Mouse (Mus musculus) C2C12 (cell line): ENCODE data around the gene Afmid. TPM values are rescaled to one million over a fixed set of nuclear protein-coding genes. Genes with fewer than 3 reads are reported as not detected.
"Not testable (repeated sequence)": the region's sequence is repeated elsewhere in the genome, so short reads cannot be mapped to it uniquely, and the experiment has no call there.

Experiments
- H3K27me3 ChIP-seq: one replicate; pipeline ENCODE4 v1.6.1; 2011; ENCODE audit not compliant: control insufficient read depth, insufficient read depth, insufficient read length
- H3K36me3 ChIP-seq: one replicate; pipeline ENCODE4 v1.6.1; 2011; ENCODE audit not compliant: control insufficient read depth, insufficient read depth
- H3K4me3 ChIP-seq: one replicate; pipeline ENCODE4 v1.5.1; 2011; ENCODE audit warnings: mild to moderate bottlenecking, control low read depth; ENCODE audit not compliant: poor library complexity, insufficient read depth, severe bottlenecking
- H3K79me2 ChIP-seq: one replicate; pipeline ENCODE4 v1.6.1; 2011; ENCODE audit not compliant: control insufficient read depth, insufficient read depth
- H3K79me3 ChIP-seq: one replicate; pipeline ENCODE4 v1.6.1; 2011; ENCODE audit warnings: low read depth, control low read depth
- H3ac ChIP-seq: one replicate; pipeline ENCODE3; 2011; ENCODE audit warnings: low read depth; ENCODE audit not compliant: control insufficient read depth, insufficient read length
- CEBPB ChIP-seq: IDR thresholded peaks from one replicate; pipeline ENCODE4 v1.6.1; 2011; ENCODE audit warnings: low read depth, mild to moderate bottlenecking, control low read depth, moderate library complexity
- CTCF ChIP-seq: IDR thresholded peaks from one replicate; pipeline ENCODE4 v1.5.1; 2011; ENCODE audit not compliant: control insufficient read depth, insufficient read depth, insufficient read length
- FOSL1 ChIP-seq: IDR thresholded peaks from one replicate; pipeline ENCODE4 v1.8.0; 2011; ENCODE audit warnings: mild to moderate bottlenecking, low read length; ENCODE audit not compliant: poor library complexity, insufficient read depth, severe bottlenecking
- MAX ChIP-seq: IDR thresholded peaks from one replicate; pipeline ENCODE4 v1.6.1; 2011; ENCODE audit warnings: mild to moderate bottlenecking, control low read depth
- MYOD1 ChIP-seq: IDR thresholded peaks from one replicate; pipeline ENCODE4 v1.6.1; 2011; ENCODE audit warnings: low read depth; ENCODE audit not compliant: control insufficient read depth, insufficient read length
- MYOG ChIP-seq: IDR thresholded peaks from one replicate; pipeline ENCODE4 v1.6.1; 2011; ENCODE audit not compliant: control insufficient read depth, insufficient read length; ENCODE audit errors: extremely low read depth
- USF1 ChIP-seq: IDR thresholded peaks from one replicate; pipeline ENCODE4 v1.6.1; 2011; ENCODE audit warnings: low read depth, mild to moderate bottlenecking, control low read depth, moderate library complexity
- polyA plus RNA-seq: library from polyadenylated mRNA; unstranded; fragments of >200 nt; fragmentation: generic; extraction: Trizol; gene quantifications from one replicate; pipeline ENCODE4 v1.2.1, GENCODE M21; 2012; ENCODE audit warnings: missing spikeins

Afmid gene
- polyA plus RNA-seq, 1 experiment, result 3.2 TPM

DNA sequence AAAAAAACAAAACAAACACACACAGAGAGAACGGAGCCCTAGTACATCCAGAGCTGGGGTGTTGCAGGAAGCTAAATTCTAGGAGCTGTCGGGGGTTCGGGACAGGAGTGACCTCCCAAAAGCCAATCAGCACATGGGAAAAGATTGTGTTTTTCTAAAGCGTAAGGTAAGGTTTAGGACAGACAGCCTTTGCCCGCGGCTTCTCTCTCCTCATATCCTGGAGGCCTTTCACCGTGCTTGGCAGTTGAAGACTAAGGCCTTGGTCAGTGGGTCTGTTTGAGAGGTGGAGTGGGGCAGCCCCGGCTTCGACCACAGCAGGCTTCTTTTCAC lies 43.1 kb upstream of the Afmid start:
- Histone ChIP-seq H3ac (no peak overlapping the region), H3K36me3 (no peaks in the 10 kb centered on the region), H3K79me2 (no peaks in the 10 kb centered on the region), H3K79me3 (no peaks in the 10 kb centered on the region), H3K27me3 (no peaks in the 10 kb centered on the region), H3K4me3 (no peak overlapping the region)
- TF ChIP-seq CEBPB (no peak), MYOD1 (no peak)

DNA sequence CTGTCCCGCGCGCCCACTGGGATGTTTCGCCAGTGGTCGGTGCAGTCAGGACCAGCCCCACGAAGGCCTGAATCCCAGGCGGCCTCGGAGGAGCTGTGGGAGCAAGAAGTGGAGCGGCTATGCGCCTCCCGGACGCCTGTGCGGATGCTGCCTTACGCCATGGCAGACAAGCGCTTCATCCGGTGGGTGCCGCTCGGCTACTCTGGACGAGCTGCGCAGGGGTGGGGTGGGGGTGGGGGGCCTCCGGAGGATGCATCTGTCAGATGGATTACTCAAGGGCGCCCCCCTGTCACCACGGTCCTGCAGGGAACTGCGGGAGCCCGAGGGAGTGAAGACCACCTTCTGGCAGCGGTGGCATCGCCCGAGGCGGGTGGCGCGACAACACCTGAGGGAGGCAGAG lies 42.6 kb upstream of the Afmid start:
- H3K4me3 ChIP-seq, result no peak overlapping the region
- no peaks in the 10 kb centered on the region for H3K36me3 ChIP-seq
- TF ChIP-seq MAX (no peak), USF1 (no peak), FOSL1 (no peak), CTCF (no peak), MYOD1 (no peak), MYOG (no peak), CEBPB (no peak)

DNA sequence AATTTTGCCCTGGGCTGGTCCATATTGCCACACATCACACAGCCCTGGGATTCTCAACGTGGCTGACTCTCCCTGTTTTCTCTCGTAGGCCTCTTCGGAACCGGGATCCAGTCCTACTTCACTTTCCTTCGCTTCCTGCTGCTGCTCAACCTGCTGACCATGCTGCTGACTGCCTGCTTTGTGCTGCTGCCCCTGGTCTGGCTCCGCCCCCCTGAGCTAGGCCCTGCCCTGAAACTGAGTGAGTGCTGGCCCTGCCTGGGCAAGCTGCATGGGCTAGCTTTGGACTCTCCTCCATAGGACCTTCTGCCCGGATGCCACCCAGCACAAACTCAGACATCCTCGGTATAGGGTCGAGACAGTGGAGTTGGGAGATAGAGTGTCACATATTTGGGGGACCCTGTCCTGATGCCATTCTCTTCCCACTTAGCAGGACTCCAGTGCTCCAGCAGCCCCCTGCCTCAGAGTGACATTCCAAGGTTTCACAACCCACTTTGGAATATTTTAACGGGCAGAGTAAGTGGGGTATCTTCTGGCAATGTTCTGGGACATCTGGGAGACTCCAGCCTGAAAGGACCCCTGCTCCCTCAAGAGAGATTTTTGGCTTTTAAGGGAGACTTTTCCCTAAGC lies 41.9 kb upstream of the Afmid start:
- no peak for TF ChIP-seq CEBPB
- TF ChIP-seq FOSL1, result no peak
- TF ChIP-seq MYOG, result no peak
- no peak for TF ChIP-seq USF1
- no peak for TF ChIP-seq MYOD1
- TF ChIP-seq CTCF, result no peak
- no peak for TF ChIP-seq MAX
- no peaks in the 10 kb centered on the region for H3K27me3 ChIP-seq
- H3K4me3 ChIP-seq, result no peak overlapping the region
- no peaks in the 10 kb centered on the region for H3K79me2 ChIP-seq
- H3K36me3 ChIP-seq, result no peaks in the 10 kb centered on the region
- H3K79me3 ChIP-seq, result no peaks in the 10 kb centered on the region
- H3ac ChIP-seq, result no peak overlapping the region

More for the DNA sequence above, 42.6 kb upstream of the Afmid start:
- Histone ChIP-seq H3ac (no peak overlapping the region), H3K27me3 (no peaks in the 10 kb centered on the region), H3K79me3 (no peaks in the 10 kb centered on the region), H3K79me2 (no peaks in the 10 kb centered on the region)

DNA sequence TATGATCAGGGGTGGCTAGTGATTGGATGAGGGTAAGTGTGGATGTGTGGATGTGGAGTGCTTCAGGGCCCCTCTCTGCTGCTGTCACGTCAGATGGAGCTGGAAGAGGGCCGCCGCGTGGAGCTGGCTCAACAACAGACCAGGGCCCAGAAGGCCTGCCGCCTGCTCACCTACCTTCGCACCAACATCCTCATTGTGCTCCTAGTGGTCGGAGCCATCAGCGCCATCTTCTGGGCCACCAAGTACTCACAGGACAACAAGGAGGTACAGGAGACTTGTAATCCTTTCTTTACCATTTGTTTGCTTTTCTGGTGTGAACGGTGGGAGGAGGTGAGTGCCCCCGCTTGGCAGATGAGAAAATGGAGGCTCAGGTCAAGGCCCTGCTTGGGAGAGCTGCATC lies 39.4 kb upstream of the Afmid start:
- TF ChIP-seq MYOG (no peak), CTCF (peak; percentile 71)
- no peak overlapping the region for H3ac ChIP-seq
- no peaks in the 10 kb centered on the region for H3K36me3 ChIP-seq
- H3K79me2 ChIP-seq, result no peaks in the 10 kb centered on the region
- H3K4me3 ChIP-seq, result no peak overlapping the region
- H3K79me3 ChIP-seq, result no peaks in the 10 kb centered on the region
- H3K27me3 ChIP-seq, result no peaks in the 10 kb centered on the region

DNA sequence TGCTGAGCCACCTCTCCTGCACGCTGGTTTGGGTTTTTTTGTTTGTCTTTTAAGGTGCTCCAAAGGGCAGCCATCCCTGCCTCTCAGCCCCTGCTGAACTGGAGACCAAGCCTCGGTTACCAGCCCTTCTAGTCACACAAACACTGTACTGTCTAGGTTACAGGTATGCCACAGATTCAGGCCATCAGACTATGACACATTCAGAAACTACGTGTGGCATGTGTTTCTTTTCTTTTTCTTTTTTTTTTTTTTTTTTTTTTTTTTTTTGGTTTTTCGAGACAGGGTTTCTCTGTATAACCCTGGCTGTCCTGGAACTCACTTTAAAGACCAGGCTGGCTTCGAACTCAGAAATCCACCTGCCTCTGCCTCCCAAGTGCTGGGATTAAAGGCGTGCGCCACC lies 37.2 kb upstream of the Afmid start:
- H3K79me3 ChIP-seq, H3K4me3 ChIP-seq, H3ac ChIP-seq, H3K27me3 ChIP-seq, H3K79me2 ChIP-seq, H3K36me3 ChIP-seq: not testable (repeated sequence)

DNA sequence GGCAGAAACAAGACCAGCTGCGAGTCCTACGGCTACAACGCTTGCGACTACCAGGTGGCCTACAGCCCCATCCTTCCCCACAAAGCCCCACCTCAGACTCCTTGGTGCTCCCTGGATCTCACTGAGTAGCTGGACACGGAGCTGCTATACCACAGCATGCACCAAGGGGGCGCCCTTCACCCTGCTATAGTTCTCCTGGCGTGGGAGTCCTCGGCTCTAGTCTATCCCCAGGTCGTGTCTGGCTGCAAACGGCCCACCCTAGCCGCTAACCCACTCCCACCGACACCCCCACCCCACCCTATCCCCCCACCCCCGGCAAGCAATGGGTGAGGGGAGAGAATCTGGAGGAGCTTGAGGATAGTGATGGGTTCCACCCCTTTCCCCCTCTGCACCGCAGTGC lies 35.4 kb upstream of the Afmid start:
- TF ChIP-seq CTCF (peak; percentile 91), MYOG (no peak)
- H3K27me3 ChIP-seq, result no peaks in the 10 kb centered on the region
- H3K4me3 ChIP-seq, result no peak overlapping the region
- H3K79me3 ChIP-seq, result no peaks in the 10 kb centered on the region
- H3K79me2 ChIP-seq, result no peaks in the 10 kb centered on the region
- no peaks in the 10 kb centered on the region for H3K36me3 ChIP-seq
- no peak overlapping the region for H3ac ChIP-seq

DNA sequence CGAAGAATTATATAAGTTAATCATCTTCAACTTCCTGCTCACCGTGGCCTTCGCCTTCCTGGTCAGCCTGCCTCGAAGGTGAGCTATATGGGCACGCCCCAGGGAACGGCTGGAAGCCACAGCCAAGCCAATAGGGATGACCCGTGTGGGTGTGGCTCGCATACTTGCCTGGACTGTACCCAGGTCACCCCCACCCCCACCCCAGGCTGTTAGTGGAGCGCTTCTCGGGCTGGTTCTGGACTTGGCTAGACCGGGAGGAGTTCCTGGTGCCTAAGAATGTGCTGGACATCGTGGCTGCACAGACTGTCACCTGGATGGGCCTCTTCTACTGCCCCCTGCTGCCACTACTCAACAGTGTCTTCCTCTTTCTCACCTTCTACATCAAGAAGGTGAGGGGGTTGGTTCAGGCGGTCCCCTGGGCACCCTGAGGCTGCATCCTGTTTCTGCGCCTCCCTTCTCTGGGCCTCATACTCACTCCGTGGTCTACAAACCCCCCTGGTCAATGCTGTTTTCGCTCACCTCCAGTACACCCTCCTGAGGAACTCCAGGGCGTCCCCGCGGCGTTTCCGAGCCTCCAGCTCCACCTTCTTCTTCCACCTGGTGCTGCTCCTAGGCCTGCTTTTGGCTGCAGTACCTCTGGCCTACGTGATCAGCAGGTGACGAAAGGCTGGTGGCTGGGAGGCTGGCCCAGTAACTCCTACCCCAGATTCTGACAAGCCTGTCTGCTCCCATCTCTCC lies 34.9 kb upstream of the Afmid start:
- TF ChIP-seq MAX, result no peak
- TF ChIP-seq CEBPB, result no peak
- TF ChIP-seq MYOD1, result no peak
- TF ChIP-seq USF1, result no peak
- no peak for TF ChIP-seq FOSL1
- TF ChIP-seq MYOG, result no peak
- no peak for TF ChIP-seq CTCF
- Histone ChIP-seq H3ac (no peak overlapping the region), H3K79me3 (no peaks in the 10 kb centered on the region), H3K4me3 (no peak overlapping the region), H3K27me3 (no peaks in the 10 kb centered on the region), H3K36me3 (no peaks in the 10 kb centered on the region), H3K79me2 (no peaks in the 10 kb centered on the region)
